Mouse (Mus musculus): Measurements from ENCODE around the gene 4930595D18Rik.

DNA sequence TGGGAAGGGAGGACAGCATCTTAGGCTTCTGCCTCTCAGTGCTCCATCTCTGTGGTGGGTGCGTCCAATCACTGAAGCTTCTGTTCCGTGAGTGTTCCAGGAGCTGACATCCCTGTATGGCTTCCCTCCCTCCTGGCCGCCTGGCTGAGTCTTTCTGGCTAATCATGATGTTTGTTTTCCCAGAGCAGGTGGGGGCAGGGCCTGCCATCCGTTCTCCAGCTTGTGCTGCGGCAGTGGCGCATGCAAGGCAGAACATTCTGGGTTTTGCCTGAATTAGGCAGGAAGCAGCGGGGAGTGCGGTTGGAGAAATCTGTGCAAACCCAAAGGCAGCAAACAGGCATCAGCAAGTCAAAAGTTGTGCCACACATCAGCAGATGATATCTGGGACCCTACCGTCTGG is 39.0 kb downstream of the 4930595D18Rik start:
- TF ChIP-seq EP300 (IDR thresholded peaks at IDR 0.05; ENCODE audit: low read depth), result no peak
- TF ChIP-seq CTCF (IDR thresholded peaks at IDR 0.05; ENCODE audit: low read depth), result no peak
